Mouse (Mus musculus) lung, postnatal 0 days (tissue): ENCODE data around the gene Vps36. TPM values are rescaled to one million over a fixed set of nuclear protein-coding genes. Genes with fewer than 3 reads are reported as not detected.

ENCODE experiments used
- ATAC-seq: fragments of 200-750 bp; cut with Nextera tagmentation; 2 replicates; pipeline ENCODE4 v1.8.0; 2017; ENCODE audit warnings: moderate library complexity
- DNase-seq: peaks from one replicate; pipeline ENCODE4 v3.0.0-alpha.2; 2016; ENCODE audit warnings: low spot score
- H3K27ac ChIP-seq: fragments of 300-500 bp; sonication (generic); 2 replicates; pipeline ENCODE4 v1.5.1; 2014; ENCODE audit warnings: antibody characterized with exemption, mild to moderate bottlenecking, low read length, mixed read lengths
- H3K27me3 ChIP-seq: fragments of 300-500 bp; sonication (generic); replicated peaks from 2 replicates; pipeline ENCODE4 v1.6.1; 2014; ENCODE audit warnings: low read length, mixed read lengths; ENCODE audit not compliant: insufficient read depth
- H3K36me3 ChIP-seq: fragments of 300-500 bp; sonication (generic); 2 replicates; pipeline ENCODE4 v1.6.1; 2014; ENCODE audit warnings: low read length, mixed read lengths; ENCODE audit not compliant: insufficient read depth
- H3K4me1 ChIP-seq: fragments of 300-500 bp; sonication (generic); 2 replicates; pipeline ENCODE4 v1.6.1; 2014; ENCODE audit warnings: antibody characterized with exemption, low read depth, low read length, mixed read lengths; ENCODE audit not compliant: insufficient read depth
- H3K4me2 ChIP-seq: fragments of 300-500 bp; sonication (generic); replicated peaks from 2 replicates; pipeline ENCODE4 v1.6.1; 2014; ENCODE audit warnings: low read depth, mild to moderate bottlenecking, low read length, moderate library complexity, mixed read lengths
- H3K4me3 ChIP-seq: fragments of 300-500 bp; sonication (generic); 2 replicates; pipeline ENCODE4 v1.5.1; 2014; ENCODE audit warnings: low read depth, low read length
- H3K9ac ChIP-seq: fragments of 300-500 bp; sonication (generic); replicated peaks from 2 replicates; pipeline ENCODE4 v1.6.1; 2014; ENCODE audit warnings: low read depth, mild to moderate bottlenecking
- H3K9me3 ChIP-seq: fragments of 300-500 bp; sonication (generic); 2 replicates; pipeline ENCODE4 v1.6.1; 2016; ENCODE audit warnings: low read length, mixed read lengths
- CTCF ChIP-seq: IDR thresholded peaks from 2 replicates; pipeline ENCODE4 v1.5.1; 2016; ENCODE audit warnings: antibody characterized with exemption, mild to moderate bottlenecking
- EP300 ChIP-seq: IDR thresholded peaks from 2 replicates; pipeline ENCODE4 v1.6.1; 2016; ENCODE audit warnings: antibody characterized with exemption, mild to moderate bottlenecking, control low read depth
- WGBS: fragments of 180-500 bp; shearing (Covaris S2); extraction: QIAGEN DNeasy Blood & Tissue Kit; methylation state at CpG from one replicate; pipeline ENCODE4 v1.1.7; 2014; 5-methylcytosine and 5-hydroxymethylcytosine counted together
- polyA plus RNA-seq: library from polyadenylated mRNA; unstranded; fragments of >200 nt; fragmentation: Nextera tagmentation; extraction: Ambion mirVana; gene quantifications from 2 replicates; pipeline ENCODE4 v1.2.1, GENCODE M21; 2015

The Vps36 gene
- 36.8 and 41.7 TPM in 2 replicates for polyA plus RNA-seq

- TF ChIP-seq EP300 (no peak), CTCF (peak; percentile 93)
Measured at GRCm38 (mm10) chr8:22192660-22193431, at the start of gene Vps36. TSS of gene Vps36 (plus strand) at chr8:22192809.

DNA sequence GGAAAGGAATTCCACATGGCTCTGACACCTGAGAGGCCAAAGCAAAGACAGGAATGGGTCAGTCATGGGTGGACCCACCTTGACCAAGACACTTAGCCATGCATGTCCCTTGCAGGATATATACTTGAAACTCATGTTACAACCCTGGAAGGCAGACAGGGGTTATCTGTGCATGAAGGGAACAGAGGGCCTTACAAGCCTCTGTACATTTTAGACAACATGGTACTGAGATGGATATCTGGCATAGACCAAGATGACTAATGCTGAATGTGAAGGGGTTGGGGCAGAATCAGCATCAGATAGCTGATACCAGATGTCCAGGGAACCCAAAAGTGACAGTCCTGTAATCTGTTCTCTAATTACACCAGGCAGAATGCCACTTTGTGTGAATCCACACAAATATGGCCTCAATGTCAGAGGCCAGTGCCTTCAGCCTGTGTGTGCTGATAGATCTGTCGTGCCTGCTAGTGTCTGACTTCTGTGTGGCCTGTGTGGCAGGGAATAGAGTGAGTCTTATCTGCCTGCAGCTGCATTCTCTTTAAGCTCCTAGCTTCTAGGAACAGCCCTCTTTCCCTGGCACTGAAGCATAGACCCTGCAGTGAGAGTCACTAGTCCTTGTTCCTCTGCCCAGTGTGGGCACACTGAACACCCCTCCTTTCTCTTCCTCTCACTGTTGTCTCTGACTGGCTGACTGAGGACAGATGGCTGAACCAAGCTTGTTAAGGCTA lies 48.7 kb upstream of the Vps36 start:
- Histone ChIP-seq H3K9ac (no peak overlapping the region), H3K9me3 (no peaks in the 10 kb centered on the region), H3K36me3 (peaks cover 4% of the 10 kb centered on the region; the same call in 1 of the 2 replicates), H3K4me1 (no peaks in the 10 kb centered on the region), H3K27ac (no peak overlapping the region), H3K4me2 (no peak overlapping the region), H3K4me3 (no peak overlapping the region), H3K27me3 (no peaks in the 10 kb centered on the region)
- DNase-seq (no peak), ATAC-seq (no peak)
- 43% methylated on average over 1 of the region's 1 CpGs for WGBS
- no peak for TF ChIP-seq CTCF
- TF ChIP-seq EP300: no peak

More at GRCm38 (mm10) chr8:22192660-22193431, at the start of gene Vps36:
- H3K4me1 ChIP-seq: peaks cover 6% of the 10 kb centered on the region; the same call in 1 of the 2 replicates
- H3K9ac ChIP-seq: peak within 1 kb of the TSS; percentile 83
- no peaks in the 10 kb centered on the region for H3K36me3 ChIP-seq
- H3K4me3 ChIP-seq: peak within 1 kb of the TSS; percentile 78
- H3K27me3 ChIP-seq: no peaks in the 10 kb centered on the region
- peak within 1 kb of the TSS; percentile 64 for H3K4me2 ChIP-seq
- H3K9me3 ChIP-seq: no peaks in the 10 kb centered on the region
- under 1% methylated on average over 56 of the region's 73 CpGs for WGBS
- peak within 1 kb of the TSS; percentile 99 for H3K27ac ChIP-seq
- ATAC-seq: peak; percentile 95
- DNase-seq: peak; percentile 89

DNA sequence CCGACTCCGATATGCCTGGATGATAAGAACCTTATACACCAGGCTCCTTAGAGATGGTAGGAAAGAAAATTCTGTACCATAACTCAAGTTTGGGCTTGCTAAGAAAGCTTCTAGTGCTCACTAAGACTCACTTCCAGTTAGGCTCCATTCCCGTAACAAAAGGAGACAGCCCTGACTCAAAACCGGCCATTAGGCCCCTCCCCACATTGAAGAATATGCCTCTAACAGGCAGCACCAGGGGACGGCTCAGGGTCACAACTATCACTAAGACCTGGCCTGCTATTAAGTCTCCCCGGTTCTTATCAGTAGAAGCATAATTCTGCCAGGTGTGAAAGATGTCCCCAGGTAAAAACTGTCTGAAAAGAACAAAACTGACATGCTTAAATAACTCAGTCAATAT lies 46.8 kb upstream of the Vps36 start:
- ATAC-seq: no peak
- Histone ChIP-seq H3K9ac (no peak overlapping the region), H3K9me3 (no peaks in the 10 kb centered on the region), H3K4me1 (0 out of 2 replicates have a peak, but pooled peaks cover 5% of the 10 kb centered on the region), H3K36me3 (peaks cover 4% of the 10 kb centered on the region; the same call in 1 of the 2 replicates), H3K27ac (no peak overlapping the region), H3K4me3 (no peak overlapping the region), H3K4me2 (no peak overlapping the region), H3K27me3 (no peaks in the 10 kb centered on the region)
- WGBS: 81% methylated on average over 6 of the region's 6 CpGs
- TF ChIP-seq CTCF (no peak), EP300 (no peak)
- DNase-seq: no peak

- H3K9me3 ChIP-seq: no peaks in the 10 kb centered on the region
- peaks cover 4% of the 10 kb centered on the region; the same call in 1 of the 2 replicates for H3K36me3 ChIP-seq
- H3K4me3 ChIP-seq: no peak overlapping the region
- no peak overlapping the region for H3K27ac ChIP-seq
- H3K9ac ChIP-seq: no peak overlapping the region
- H3K27me3 ChIP-seq: no peaks in the 10 kb centered on the region
- TF ChIP-seq CTCF (no peak), EP300 (no peak)
- no peak for DNase-seq
- WGBS: 75% methylated on average over 9 of the region's 9 CpGs
- 0 out of 2 replicates have a peak, but pooled peaks cover 5% of the 10 kb centered on the region for H3K4me1 ChIP-seq
- H3K4me2 ChIP-seq: no peak overlapping the region
- no peak for ATAC-seq
Measured at GRCm38 (mm10) chr8:22147706-22148366, 44.8 kb upstream of the Vps36 start.

- Histone ChIP-seq H3K4me3 (no peak overlapping the region), H3K9me3 (no peaks in the 10 kb centered on the region), H3K36me3 (peaks cover 4% of the 10 kb centered on the region; the same call in 1 of the 2 replicates), H3K4me1 (0 out of 2 replicates have a peak, but pooled peaks cover 5% of the 10 kb centered on the region), H3K27me3 (no peaks in the 10 kb centered on the region), H3K4me2 (no peak overlapping the region), H3K9ac (no peak overlapping the region), H3K27ac (no peak overlapping the region)
- DNase-seq (no peak), ATAC-seq (no peak)
- no peak for TF ChIP-seq CTCF
- no peak for TF ChIP-seq EP300
- WGBS: 85% methylated on average over 7 of the region's 7 CpGs
Measured at GRCm38 (mm10) chr8:22148367-22148740, 44.3 kb upstream of the Vps36 start.
